Mouse (Mus musculus): Measurements from ENCODE around the gene Ace. TPM values are rescaled to one million over a fixed set of nuclear protein-coding genes. Genes with fewer than 3 reads are reported as not detected.

The Ace gene
- polyA plus RNA-seq, 1 experiment from 2014 or later: 2.4 TPM

GRCm38 (mm10) chr11:105952111-105952510 is 15.6 kb upstream of the Ace start:
- Histone ChIP-seq H3K36me3 (no peaks in the 10 kb centered on the region), H3K4me3 (no peak overlapping the region), H3K9me3 (no peaks in the 10 kb centered on the region), H3K9ac (no peak overlapping the region), H3K27me3 (0 out of 2 replicates have a peak, but pooled peaks cover 3% of the 10 kb centered on the region), H3K4me1 (replicated peaks) (no peaks in the 10 kb centered on the region), H3K27ac (no peak overlapping the region), H3K4me2 (no peak overlapping the region)
- ATAC-seq (ENCODE audit: low FRiP score): no peak
- WGBS: 88% methylated on average over 9 of the region's 9 CpGs

DNA sequence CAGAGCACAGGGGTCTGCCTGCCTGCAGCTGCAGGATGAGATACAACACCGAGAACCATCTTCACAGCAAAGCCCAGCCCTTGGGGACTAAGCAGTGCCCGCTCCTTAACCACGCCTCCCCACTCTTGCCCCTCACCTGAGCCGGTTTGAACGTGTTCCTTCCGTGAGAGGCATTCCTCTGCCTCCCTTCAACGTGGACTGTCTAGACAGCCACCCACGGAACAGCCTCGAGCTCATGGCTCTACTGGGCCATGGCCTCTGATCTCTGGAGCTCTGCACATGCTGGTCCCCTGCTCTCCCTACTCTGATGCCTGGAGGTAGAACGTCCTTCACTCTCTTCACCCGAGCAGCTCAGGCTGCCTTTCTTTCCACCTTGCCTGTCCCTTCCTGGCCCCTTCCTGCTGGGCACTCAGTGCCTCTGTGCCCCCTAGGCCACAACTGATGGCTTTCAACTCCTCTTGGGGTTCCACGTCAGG is 14.8 kb upstream of the Ace start, which contains the start of gene Cyb561:
Gene Cyb561 (minus strand): TSS at position 426 of the 476 bp plus-strand sequence.
- Histone ChIP-seq H3K36me3 (no peaks in the 10 kb centered on the region), H3K4me1 (replicated peaks) (no peaks in the 10 kb centered on the region), H3K9ac (no peak within 1 kb of the TSS), H3K4me3 (no peak within 1 kb of the TSS), H3K27me3 (0 out of 2 replicates have a peak, but pooled peaks cover 3% of the 10 kb centered on the region), H3K27ac (no peak within 1 kb of the TSS), H3K9me3 (no peaks in the 10 kb centered on the region), H3K4me2 (no peak within 1 kb of the TSS)
- ATAC-seq (ENCODE audit: low FRiP score): no peak
- WGBS: 84% methylated on average over 12 of the region's 12 CpGs

DNA sequence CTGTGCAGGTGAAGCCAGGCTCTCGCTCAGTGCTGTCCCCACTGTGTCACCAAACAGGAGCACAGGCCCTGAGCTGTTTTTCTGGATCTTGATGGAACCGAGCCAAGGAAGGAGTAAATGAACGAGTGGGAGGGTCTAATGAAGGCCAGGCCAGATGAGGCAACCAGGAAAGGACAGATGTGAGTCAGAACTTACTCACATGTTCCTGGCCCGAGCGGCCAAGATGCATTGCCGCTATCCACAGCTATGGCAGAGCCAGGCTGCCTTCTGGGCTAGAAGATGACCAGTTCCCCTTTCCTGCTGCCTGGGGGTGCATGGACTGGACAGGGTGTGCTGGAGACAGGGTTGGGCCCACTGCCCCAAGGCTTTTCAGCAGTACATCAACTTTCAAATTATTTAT is 14.3 kb upstream of the Ace start:
- no peak overlapping the region for H3K4me2 ChIP-seq
- H3K4me1 ChIP-seq (replicated peaks): no peaks in the 10 kb centered on the region
- no peak overlapping the region for H3K4me3 ChIP-seq
- H3K27ac ChIP-seq: no peak overlapping the region
- H3K9ac ChIP-seq: no peak overlapping the region
- WGBS: 83% methylated on average over 6 of the region's 6 CpGs
- no peaks in the 10 kb centered on the region for H3K36me3 ChIP-seq
- no peaks in the 10 kb centered on the region for H3K9me3 ChIP-seq
- no peak for ATAC-seq (ENCODE audit: low FRiP score)
- H3K27me3 ChIP-seq: 0 out of 2 replicates have a peak, but pooled peaks cover 3% of the 10 kb centered on the region

GRCm38 (mm10) chr11:105955815-105956430 is 11.8 kb upstream of the Ace start:
- H3K9me3 ChIP-seq: no peaks in the 10 kb centered on the region
- no peak for ATAC-seq (ENCODE audit: low FRiP score)

DNA sequence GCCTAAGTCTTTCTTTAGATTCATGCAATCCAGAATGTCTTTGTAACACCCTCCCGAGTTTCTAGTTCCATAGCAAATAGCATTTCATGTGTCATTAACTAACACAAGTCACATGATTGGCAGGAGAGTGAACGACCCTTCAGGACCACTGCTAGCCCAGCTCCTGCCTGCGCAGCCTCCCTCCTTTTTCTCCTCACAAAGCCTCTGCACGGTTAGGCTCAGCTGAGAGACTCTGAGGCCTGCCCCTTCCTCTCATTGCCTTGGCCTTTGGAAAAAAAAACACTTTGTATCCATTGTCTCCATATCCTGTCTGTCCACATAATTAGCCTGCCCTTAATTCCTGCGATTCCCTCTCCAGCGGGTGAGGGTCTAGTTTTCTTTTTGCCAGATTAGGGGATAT is 10.2 kb upstream of the Ace start:
- H3K4me3 ChIP-seq: no peak overlapping the region
- 0 out of 2 replicates have a peak, but pooled peaks cover 3% of the 10 kb centered on the region for H3K4me1 ChIP-seq (replicated peaks)
- no peaks in the 10 kb centered on the region for H3K27me3 ChIP-seq
- H3K4me2 ChIP-seq: no peak overlapping the region
- H3K36me3 ChIP-seq: no peaks in the 10 kb centered on the region
- H3K27ac ChIP-seq: no peak overlapping the region
- ATAC-seq (ENCODE audit: low FRiP score): no peak
- no peak overlapping the region for H3K9ac ChIP-seq
- no peaks in the 10 kb centered on the region for H3K9me3 ChIP-seq
- 41% methylated on average over 6 of the region's 6 CpGs for WGBS

More at GRCm38 (mm10) chr11:105955815-105956430, 11.8 kb upstream of the Ace start:
- Histone ChIP-seq H3K4me1 (replicated peaks) (0 out of 2 replicates have a peak, but pooled peaks cover 3% of the 10 kb centered on the region), H3K4me2 (no peak overlapping the region), H3K4me3 (no peak overlapping the region), H3K9ac (no peak overlapping the region), H3K27ac (no peak overlapping the region), H3K36me3 (no peaks in the 10 kb centered on the region), H3K27me3 (no peaks in the 10 kb centered on the region)
- 90% methylated on average over 28 of the region's 28 CpGs for WGBS

DNA sequence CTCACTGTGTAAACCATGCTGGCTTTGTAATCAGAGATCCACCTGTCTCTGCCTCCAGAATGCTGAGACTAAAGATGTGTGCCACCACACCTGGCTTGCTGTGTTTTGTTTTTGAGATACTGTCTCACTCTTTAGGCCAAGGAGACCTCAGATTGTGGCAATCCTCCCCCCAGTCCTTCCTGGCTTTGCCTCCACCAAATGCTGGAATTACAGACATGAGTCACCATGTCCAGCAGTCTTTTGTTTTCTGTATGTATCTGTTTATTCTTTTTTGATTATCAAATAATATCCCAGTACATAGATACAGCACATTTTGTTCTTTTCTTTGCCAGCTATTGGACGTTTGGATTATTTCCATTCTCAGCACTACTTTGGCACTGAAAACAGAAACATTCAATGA is 9.2 kb upstream of the Ace start:
- WGBS: 67% methylated on average over 1 of the region's 1 CpGs
- Histone ChIP-seq H3K9me3 (no peaks in the 10 kb centered on the region), H3K9ac (no peak overlapping the region), H3K27ac (no peak overlapping the region), H3K4me2 (no peak overlapping the region), H3K36me3 (no peaks in the 10 kb centered on the region), H3K4me1 (replicated peaks) (0 out of 2 replicates have a peak, but pooled peaks cover 3% of the 10 kb centered on the region), H3K27me3 (no peaks in the 10 kb centered on the region), H3K4me3 (no peak overlapping the region)
- no peak for ATAC-seq (ENCODE audit: low FRiP score)

DNA sequence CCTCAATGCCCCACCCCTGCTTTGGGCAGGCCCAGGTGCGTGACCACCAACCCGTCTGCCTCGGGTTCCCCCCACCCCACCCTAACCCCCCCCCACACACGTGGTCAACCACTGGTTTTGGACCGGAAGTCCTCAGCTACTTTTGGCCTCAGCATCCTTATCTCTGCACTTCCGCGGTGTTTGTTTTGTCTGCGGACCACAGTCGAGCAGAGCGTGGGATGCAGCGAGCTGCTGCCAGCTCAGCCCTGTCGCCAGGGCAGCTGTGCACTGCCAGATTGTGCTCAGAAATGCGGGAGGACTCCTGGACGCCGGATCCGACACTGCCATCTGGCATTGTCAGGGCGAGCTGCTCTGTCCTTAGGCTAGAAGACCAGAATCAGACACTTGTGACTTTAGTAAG is 8.4 kb upstream of the Ace start:
- Histone ChIP-seq H3K4me3 (no peak overlapping the region), H3K27ac (no peak overlapping the region; the same call in 1 of the 2 replicates), H3K4me1 (replicated peaks) (0 out of 2 replicates have a peak, but pooled peaks cover 3% of the 10 kb centered on the region), H3K4me2 (no peak overlapping the region), H3K9me3 (no peaks in the 10 kb centered on the region), H3K9ac (no peak overlapping the region), H3K27me3 (no peaks in the 10 kb centered on the region), H3K36me3 (no peaks in the 10 kb centered on the region)
- 49% methylated on average over 17 of the region's 17 CpGs for WGBS
- ATAC-seq (ENCODE audit: low FRiP score): no peak

GRCm38 (mm10) chr11:105964691-105965090 is 3.1 kb upstream of the Ace start:
- Histone ChIP-seq H3K9me3 (no peaks in the 10 kb centered on the region), H3K27ac (no peak overlapping the region), H3K4me1 (replicated peaks) (peaks cover 19% of the 10 kb centered on the region), H3K27me3 (peaks cover 38% of the 10 kb centered on the region), H3K9ac (no peak overlapping the region), H3K4me3 (no peak overlapping the region), H3K4me2 (no peak overlapping the region), H3K36me3 (no peaks in the 10 kb centered on the region)
- 71% methylated on average over 5 of the region's 5 CpGs for WGBS
- ATAC-seq (ENCODE audit: low FRiP score): no peak

- H3K4me2 ChIP-seq: no peak overlapping the region
- H3K4me3 ChIP-seq: no peak overlapping the region
- WGBS: 80% methylated on average over 4 of the region's 4 CpGs
- H3K9ac ChIP-seq: no peak overlapping the region
- H3K9me3 ChIP-seq: no peaks in the 10 kb centered on the region
- H3K4me1 ChIP-seq (replicated peaks): peaks cover 19% of the 10 kb centered on the region
- H3K27me3 ChIP-seq: peaks cover 54% of the 10 kb centered on the region
- ATAC-seq (ENCODE audit: low FRiP score): no peak
- H3K36me3 ChIP-seq: no peaks in the 10 kb centered on the region
- H3K27ac ChIP-seq: no peak overlapping the region
Measured at GRCm38 (mm10) chr11:105966288-105966687, 1.5 kb upstream of the Ace start.

GRCm38 (mm10) chr11:105968948-105969347 is 1.2 kb downstream of the Ace start:
- H3K4me3 ChIP-seq: peak overlapping the region; percentile 60; the same call in 1 of the 2 replicates
- no peaks in the 10 kb centered on the region for H3K9me3 ChIP-seq
- peaks cover 19% of the 10 kb centered on the region for H3K4me1 ChIP-seq (replicated peaks)
- H3K27ac ChIP-seq: no peak overlapping the region
- no peaks in the 10 kb centered on the region for H3K36me3 ChIP-seq
- H3K9ac ChIP-seq: peak overlapping the region; percentile 81
- 41% methylated on average over 10 of the region's 10 CpGs for WGBS
- ATAC-seq (ENCODE audit: low FRiP score): no peak
- peaks cover 58% of the 10 kb centered on the region for H3K27me3 ChIP-seq
- peak overlapping the region; percentile 95 for H3K4me2 ChIP-seq

DNA sequence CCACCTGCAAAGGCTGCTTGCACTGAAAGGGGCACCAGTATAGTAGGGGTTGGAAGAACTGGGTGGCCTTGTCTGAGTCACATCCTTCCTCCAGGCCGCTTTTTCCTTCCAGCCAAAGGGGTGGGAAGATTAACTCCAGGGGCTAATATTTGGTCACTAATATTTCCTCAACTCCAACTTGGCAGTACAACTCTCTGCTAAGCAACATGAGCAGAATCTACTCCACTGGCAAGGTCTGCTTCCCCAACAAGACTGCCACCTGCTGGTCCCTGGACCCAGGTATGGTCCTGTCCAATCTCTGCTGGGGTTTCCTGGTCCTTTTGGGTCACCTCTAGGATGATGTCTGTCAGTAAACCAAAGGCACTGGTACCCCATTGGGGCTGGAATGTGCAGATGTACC is 1.8 kb downstream of the Ace start:
- Histone ChIP-seq H3K27ac (no peak overlapping the region), H3K9ac (no peak overlapping the region), H3K36me3 (no peaks in the 10 kb centered on the region), H3K27me3 (peaks cover 58% of the 10 kb centered on the region), H3K9me3 (no peaks in the 10 kb centered on the region), H3K4me3 (no peak overlapping the region), H3K4me2 (no peak overlapping the region), H3K4me1 (replicated peaks) (peaks cover 19% of the 10 kb centered on the region)
- 92% methylated on average over 1 of the region's 1 CpGs for WGBS
- no peak for ATAC-seq (ENCODE audit: low FRiP score)

- 91% methylated on average over 6 of the region's 6 CpGs for WGBS
- no peak for ATAC-seq (ENCODE audit: low FRiP score)
- no peak overlapping the region for H3K27ac ChIP-seq
Measured at GRCm38 (mm10) chr11:105974593-105974992, 6.8 kb downstream of the Ace start.

DNA sequence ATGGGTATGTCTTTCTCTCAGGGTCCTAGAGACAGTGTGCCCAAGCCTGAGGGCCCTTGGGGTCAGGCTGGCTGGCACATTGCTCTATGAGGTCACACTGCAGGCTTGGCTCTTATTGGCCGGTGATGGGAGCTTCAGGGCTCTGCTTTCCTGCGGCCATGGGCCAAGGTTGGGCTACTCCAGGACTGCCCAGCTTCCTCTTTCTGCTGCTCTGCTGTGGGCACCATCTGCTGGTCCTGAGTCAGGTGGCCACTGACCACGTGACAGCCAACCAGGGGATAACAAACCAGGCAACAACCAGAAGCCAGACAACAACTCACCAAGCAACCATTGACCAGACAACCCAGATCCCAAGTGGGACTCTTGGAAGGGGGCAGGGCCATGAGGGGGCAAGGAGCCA is 7.3 kb downstream of the Ace start:
- Histone ChIP-seq H3K4me3 (no peak overlapping the region), H3K9me3 (no peaks in the 10 kb centered on the region), H3K27ac (no peak overlapping the region), H3K36me3 (no peaks in the 10 kb centered on the region), H3K9ac (no peak overlapping the region), H3K4me1 (replicated peaks) (no peaks in the 10 kb centered on the region), H3K27me3 (peaks cover 24% of the 10 kb centered on the region), H3K4me2 (no peak overlapping the region)
- ATAC-seq (ENCODE audit: low FRiP score): no peak
- 85% methylated on average over 3 of the region's 3 CpGs for WGBS

More at GRCm38 (mm10) chr11:105974593-105974992, 6.8 kb downstream of the Ace start:
- no peaks in the 10 kb centered on the region for H3K9me3 ChIP-seq
- peaks cover 29% of the 10 kb centered on the region for H3K27me3 ChIP-seq
- no peaks in the 10 kb centered on the region for H3K36me3 ChIP-seq
- H3K4me3 ChIP-seq: no peak overlapping the region
- no peak overlapping the region for H3K9ac ChIP-seq
- H3K4me1 ChIP-seq (replicated peaks): no peaks in the 10 kb centered on the region
- H3K4me2 ChIP-seq: no peak overlapping the region

All from hindbrain, embryonic 13.5 days (tissue).